Mouse (Mus musculus) liver, embryonic 11.5 days (tissue): ENCODE data around the gene Adamts2. TPM values are rescaled to one million over a fixed set of nuclear protein-coding genes. Genes with fewer than 3 reads are reported as not detected.

Experiments used
- ATAC-seq: fragments of 200-750 bp; cut with Nextera tagmentation; replicated peaks from 2 replicates; pipeline ENCODE4 v1.8.0; 2017; ENCODE audit warnings: moderate number of reproducible peaks, mild to moderate bottlenecking, moderate TSS enrichment, moderate library complexity; ENCODE audit not compliant: low FRiP score
- DNase-seq: peaks from one replicate; pipeline ENCODE4 v3.0.0-alpha.2; 2017; ENCODE audit warnings: low spot score
- H3K27ac ChIP-seq: fragments of 300-500 bp; sonication (generic); 2 replicates; pipeline ENCODE4 v1.5.1; 2014; ENCODE audit warnings: mild to moderate bottlenecking, low read depth, low read length, control low read depth
- H3K27me3 ChIP-seq: fragments of 300-500 bp; sonication (generic); replicated peaks from 2 replicates; pipeline ENCODE4 v1.6.1; 2014; ENCODE audit warnings: low read length, mixed read lengths; ENCODE audit not compliant: control insufficient read depth, insufficient read depth
- H3K36me3 ChIP-seq: fragments of 300-500 bp; sonication (generic); 2 replicates; pipeline ENCODE4 v1.6.1; 2014; ENCODE audit warnings: mild to moderate bottlenecking, low read length, moderate library complexity, mixed read lengths; ENCODE audit not compliant: control insufficient read depth, insufficient read depth
- H3K4me1 ChIP-seq: fragments of 300-500 bp; sonication (generic); replicated peaks from 2 replicates; pipeline ENCODE4 v1.6.1; 2014; ENCODE audit warnings: low read length, mixed read lengths; ENCODE audit not compliant: control insufficient read depth, insufficient read depth
- H3K4me2 ChIP-seq: fragments of 300-500 bp; sonication (generic); 2 replicates; pipeline ENCODE4 v1.6.1; 2014; ENCODE audit warnings: mild to moderate bottlenecking, control low read depth, moderate library complexity
- H3K4me3 ChIP-seq: fragments of 300-500 bp; sonication (generic); 2 replicates; pipeline ENCODE4 v1.5.1; 2014; ENCODE audit warnings: low read depth, low read length, control low read depth
- H3K9ac ChIP-seq: fragments of 300-500 bp; sonication (generic); 2 replicates; pipeline ENCODE4 v1.6.1; 2014; ENCODE audit warnings: low read depth, low read length, control low read depth
- H3K9me3 ChIP-seq: fragments of 300-500 bp; sonication (generic); 2 replicates; pipeline ENCODE4 v1.6.1; 2016; ENCODE audit warnings: low read length, inconsistent platforms, mixed read lengths; ENCODE audit not compliant: control insufficient read depth
- WGBS: fragments of 180-500 bp; shearing (Covaris S2); extraction: QIAGEN DNeasy Blood & Tissue Kit; methylation state at CpG from one replicate; pipeline ENCODE4 v1.1.7; 2014; 5-methylcytosine and 5-hydroxymethylcytosine counted together
- polyA plus RNA-seq: library from polyadenylated mRNA; unstranded; fragments of >200 nt; fragmentation: Nextera tagmentation; extraction: Ambion mirVana; gene quantifications from 2 replicates; pipeline ENCODE4 v1.2.1, GENCODE M21; 2014

Adamts2 gene
- polyA plus RNA-seq, 1 experiment from 2014 or later = 4.2 TPM

GRCm38 (mm10) chr11:50742146-50742545, 140.3 kb downstream of the Adamts2 start:
- no peaks in the 10 kb centered on the region for H3K27me3 ChIP-seq
- no peaks in the 10 kb centered on the region for H3K9me3 ChIP-seq
- WGBS = 53% methylated on average over 1 of the region's 1 CpGs
- H3K4me1 ChIP-seq = no peaks in the 10 kb centered on the region
- H3K36me3 ChIP-seq = no peaks in the 10 kb centered on the region
- H3K4me2 ChIP-seq = no peak overlapping the region
- no peak overlapping the region for H3K27ac ChIP-seq
- no peak for ATAC-seq
- DNase-seq = no peak
- no peak overlapping the region for H3K4me3 ChIP-seq
- H3K9ac ChIP-seq = no peak overlapping the region

DNA sequence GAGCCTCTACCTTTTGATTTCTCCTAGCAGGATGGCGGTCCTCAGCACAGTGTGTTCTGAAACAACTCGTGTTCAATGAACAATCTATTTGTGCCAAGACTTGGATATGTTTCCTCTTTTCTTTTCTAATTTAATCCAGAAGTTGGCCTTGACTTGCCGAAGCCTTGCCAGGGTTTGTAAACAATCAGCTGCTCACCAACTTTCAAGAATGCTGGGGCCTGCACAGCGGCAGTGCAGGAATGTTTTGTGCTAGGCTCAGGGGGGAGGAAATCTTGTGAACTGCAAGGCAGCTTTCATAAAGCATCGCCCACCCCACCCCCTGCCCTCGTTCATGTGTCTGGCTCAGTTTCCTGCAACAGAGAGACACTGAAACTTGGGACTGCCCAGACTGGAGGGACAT, 143.1 kb downstream of the Adamts2 start:
- ATAC-seq (no peak), DNase-seq (no peak)
- H3K4me2 ChIP-seq = no peak overlapping the region
- H3K27ac ChIP-seq = no peak overlapping the region
- H3K4me1 ChIP-seq = no peaks in the 10 kb centered on the region
- no peaks in the 10 kb centered on the region for H3K9me3 ChIP-seq
- 72% methylated on average over 6 of the region's 6 CpGs for WGBS
- no peak overlapping the region for H3K4me3 ChIP-seq
- no peaks in the 10 kb centered on the region for H3K27me3 ChIP-seq
- no peaks in the 10 kb centered on the region for H3K36me3 ChIP-seq
- no peak overlapping the region for H3K9ac ChIP-seq

- ATAC-seq = no peak
- 38% methylated on average over 2 of the region's 2 CpGs for WGBS
- no peaks in the 10 kb centered on the region for H3K36me3 ChIP-seq
- H3K4me3 ChIP-seq = no peak overlapping the region
- no peaks in the 10 kb centered on the region for H3K27me3 ChIP-seq
- no peak overlapping the region for H3K9ac ChIP-seq
- H3K27ac ChIP-seq = no peak overlapping the region
- no peaks in the 10 kb centered on the region for H3K9me3 ChIP-seq
- no peak overlapping the region for H3K4me2 ChIP-seq
- no peaks in the 10 kb centered on the region for H3K4me1 ChIP-seq
- no peak for DNase-seq
These were observed 144.6 kb downstream of the Adamts2 start for GRCm38 (mm10) chr11:50746508-50746907.

- Histone ChIP-seq H3K36me3 (no peaks in the 10 kb centered on the region), H3K4me2 (no peak overlapping the region), H3K27ac (no peak overlapping the region), H3K9me3 (no peaks in the 10 kb centered on the region), H3K4me1 (no peaks in the 10 kb centered on the region), H3K4me3 (no peak overlapping the region), H3K27me3 (no peaks in the 10 kb centered on the region), H3K9ac (no peak overlapping the region)
- 41% methylated on average over 7 of the region's 7 CpGs for WGBS
- ATAC-seq (no peak), DNase-seq (no peak)
These were observed 149.2 kb downstream of the Adamts2 start for GRCm38 (mm10) chr11:50750983-50751585.

- no peaks in the 10 kb centered on the region for H3K36me3 ChIP-seq
- no peak overlapping the region for H3K27ac ChIP-seq
- no peaks in the 10 kb centered on the region for H3K9me3 ChIP-seq
- ATAC-seq (no peak), DNase-seq (no peak)
- no peak overlapping the region for H3K4me2 ChIP-seq
- H3K4me3 ChIP-seq = no peak overlapping the region
- no peak overlapping the region for H3K9ac ChIP-seq
- H3K27me3 ChIP-seq = no peaks in the 10 kb centered on the region
- 49% methylated on average over 4 of the region's 4 CpGs for WGBS
- H3K4me1 ChIP-seq = no peaks in the 10 kb centered on the region
These were observed 155.9 kb downstream of the Adamts2 start for GRCm38 (mm10) chr11:50757741-50758140.

DNA sequence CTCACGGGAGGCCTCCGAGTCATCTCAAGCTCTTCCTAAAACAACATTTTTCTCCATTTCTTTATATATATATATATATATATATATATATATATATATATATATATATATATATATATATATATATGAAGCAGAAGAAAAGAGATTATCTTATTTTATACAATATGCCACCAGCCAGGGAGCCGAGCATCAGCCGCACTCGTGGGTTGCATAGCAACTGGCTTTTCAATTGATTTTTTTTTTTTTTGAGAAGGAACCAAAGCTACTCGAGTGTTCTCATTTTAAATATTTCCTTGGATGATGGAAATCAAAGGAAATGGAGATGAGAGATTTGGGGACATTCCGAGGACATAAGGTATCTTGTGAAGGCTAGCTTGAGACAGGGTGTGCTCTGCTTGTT, 164.6 kb downstream of the Adamts2 start:
- H3K9ac ChIP-seq = no peak overlapping the region
- H3K4me1 ChIP-seq = no peaks in the 10 kb centered on the region; the same call in 1 of the 2 replicates
- 83% methylated on average over 7 of the region's 7 CpGs for WGBS
- ATAC-seq (no peak), DNase-seq (no peak)
- H3K9me3 ChIP-seq = no peaks in the 10 kb centered on the region
- no peak overlapping the region for H3K4me2 ChIP-seq
- H3K4me3 ChIP-seq = no peak overlapping the region
- no peaks in the 10 kb centered on the region for H3K27me3 ChIP-seq
- no peak overlapping the region for H3K27ac ChIP-seq
- H3K36me3 ChIP-seq = no peaks in the 10 kb centered on the region

- 23% methylated on average over 4 of the region's 4 CpGs for WGBS
- no peak for DNase-seq
- H3K27ac ChIP-seq = no peak overlapping the region
These were observed 165.2 kb downstream of the Adamts2 start for GRCm38 (mm10) chr11:50767039-50767438.

DNA sequence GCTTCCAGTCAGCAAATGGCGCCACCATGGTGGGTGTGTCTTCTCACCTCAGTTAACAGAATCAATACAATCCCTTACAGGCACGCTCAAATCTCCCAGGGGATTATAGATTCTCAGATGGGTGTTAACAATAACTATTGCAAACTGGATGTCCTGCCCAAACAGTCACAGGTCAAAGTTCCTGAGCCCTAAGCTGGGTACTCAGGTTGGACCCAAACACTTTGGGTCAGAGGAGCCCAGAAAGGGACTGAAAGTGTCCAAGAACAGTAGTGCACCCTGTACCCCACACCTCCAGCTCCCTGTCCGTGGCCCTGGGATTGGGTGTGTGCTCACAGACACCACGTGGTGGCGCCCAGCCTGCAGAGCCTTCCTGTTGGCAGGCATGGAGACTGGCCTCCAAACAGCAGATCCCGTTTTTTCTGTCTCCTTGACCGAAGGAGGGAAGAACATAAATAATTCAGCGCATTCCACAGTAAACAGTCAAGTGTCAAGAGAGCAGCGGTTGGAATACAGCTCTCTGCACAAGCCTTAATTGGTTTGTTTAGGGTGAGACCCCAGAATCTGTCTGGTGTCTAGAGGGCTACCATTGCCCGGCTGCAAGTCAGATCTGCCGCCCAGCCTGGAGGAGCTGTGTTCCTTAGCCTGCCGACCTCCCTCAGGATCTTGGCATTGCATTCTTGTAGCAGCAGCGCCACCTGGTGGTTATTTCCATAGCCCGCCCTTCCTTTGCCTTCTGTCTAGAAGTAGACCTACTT, 167.3 kb downstream of the Adamts2 start:
- Histone ChIP-seq H3K4me2 (peak overlapping the region; percentile 40), H3K36me3 (no peaks in the 10 kb centered on the region), H3K4me3 (no peak overlapping the region), H3K9ac (no peak overlapping the region), H3K27ac (no peak overlapping the region), H3K9me3 (no peaks in the 10 kb centered on the region), H3K27me3 (no peaks in the 10 kb centered on the region), H3K4me1 (no peaks in the 10 kb centered on the region; the same call in 1 of the 2 replicates)
- ATAC-seq = peak; percentile 56
- 11% methylated on average over 14 of the region's 14 CpGs for WGBS
- DNase-seq = peak; percentile 78

More at GRCm38 (mm10) chr11:50767039-50767438, 165.2 kb downstream of the Adamts2 start:
- Histone ChIP-seq H3K9ac (no peak overlapping the region), H3K4me2 (no peak overlapping the region), H3K9me3 (no peaks in the 10 kb centered on the region), H3K4me1 (no peaks in the 10 kb centered on the region; the same call in 1 of the 2 replicates), H3K4me3 (no peak overlapping the region), H3K36me3 (no peaks in the 10 kb centered on the region), H3K27me3 (no peaks in the 10 kb centered on the region)
- no peak for ATAC-seq

GRCm38 (mm10) chr11:50771006-50771405, 169.1 kb downstream of the Adamts2 start:
- WGBS = 87% methylated on average over 1 of the region's 1 CpGs
- H3K4me1 ChIP-seq = no peaks in the 10 kb centered on the region; the same call in 1 of the 2 replicates
- no peak overlapping the region for H3K27ac ChIP-seq
- no peak for DNase-seq
- H3K36me3 ChIP-seq = no peaks in the 10 kb centered on the region
- no peak overlapping the region for H3K4me3 ChIP-seq
- ATAC-seq = no peak
- no peak overlapping the region for H3K4me2 ChIP-seq
- no peaks in the 10 kb centered on the region for H3K9me3 ChIP-seq
- H3K9ac ChIP-seq = no peak overlapping the region
- H3K27me3 ChIP-seq = no peaks in the 10 kb centered on the region
